Mouse (Mus musculus) CD4-positive, CD25-positive, alpha-beta regulatory T cell, adult 4 months (primary cell): ENCODE data around the gene Gigyf1. TPM values are rescaled to one million over a fixed set of nuclear protein-coding genes. Genes with fewer than 3 reads are reported as not detected.

Experiments
- polyA plus RNA-seq, 2 experiments: library from polyadenylated mRNA; unstranded; fragments of 100-300 nt; shearing (Covaris generic); gene quantifications; one replicate each; pipeline ENCODE4 v1.2.1; 2017

Gigyf1 gene
- polyA plus RNA-seq, 2 experiments from 2014 or later: 35.6 to 36.1 TPM

Other genes starting within 250 kb of the Gigyf1 start
- gene Ache, start 231.0 kb upstream of the Gigyf1 start, polyA plus RNA-seq: under 1 TPM in 1 of 2 experiments, not detected in 1; 0.16 TPM
- gene Ufsp1, start 223.9 kb upstream of the Gigyf1 start, polyA plus RNA-seq: 1 to 10 TPM in 1 of 2 experiments, under 1 TPM in 1; 0.65 to 1.3 TPM
- 10 to 100 TPM; 60.2 to 63.7 TPM for gene Srrt, start 210.9 kb upstream of the Gigyf1 start, polyA plus RNA-seq
- gene Trip6, start 204.1 kb upstream of the Gigyf1 start, polyA plus RNA-seq: 1 to 10 TPM; 1.0 to 1.7 TPM
- 10 to 100 TPM in 1 of 2 experiments, 1 to 10 TPM in 1; 9.2 to 16.7 TPM for gene Slc12a9, start 185.0 kb upstream of the Gigyf1 start, polyA plus RNA-seq
- gene Ephb4, start 168.4 kb upstream of the Gigyf1 start, polyA plus RNA-seq: not detected
- under 1 TPM; 0.27 to 0.39 TPM for gene Zan, start 41.5 kb upstream of the Gigyf1 start, polyA plus RNA-seq
- 10 to 100 TPM; 44.2 to 57.4 TPM for gene Pop7, start 16.0 kb upstream of the Gigyf1 start, polyA plus RNA-seq
- not detected for gene Epo, start 14.7 kb downstream of the Gigyf1 start, polyA plus RNA-seq
- 10 to 100 TPM; 36.8 to 66.7 TPM for gene Gnb2, start 15.0 kb downstream of the Gigyf1 start, polyA plus RNA-seq
- gene Actl6b, start 35.0 kb downstream of the Gigyf1 start, polyA plus RNA-seq: not detected
- gene Tfr2, start 51.3 kb downstream of the Gigyf1 start, polyA plus RNA-seq: 1 to 10 TPM in 1 of 2 experiments, not detected in 1; 1.6 TPM
- gene Mospd3, start 82.5 kb downstream of the Gigyf1 start, polyA plus RNA-seq: 10 to 100 TPM; 27.3 to 28.8 TPM
- 1 to 10 TPM in 1 of 2 experiments, not detected in 1; 1.4 TPM for gene Pcolce, start 95.2 kb downstream of the Gigyf1 start, polyA plus RNA-seq
- gene Fbxo24, start 110.5 kb downstream of the Gigyf1 start, polyA plus RNA-seq: under 1 TPM; 0.46 to 0.49 TPM
- gene Lrch4, start 110.6 kb downstream of the Gigyf1 start, polyA plus RNA-seq: 10 to 100 TPM; 46.5 to 81.2 TPM
- gene Gm20605, start 110.6 kb downstream of the Gigyf1 start, polyA plus RNA-seq: 10 to 100 TPM; 11.5 to 15.5 TPM
- gene Sap25, start 122.8 kb downstream of the Gigyf1 start, polyA plus RNA-seq: 10 to 100 TPM; 43.0 to 46.6 TPM
- gene Irs3, start 127.2 kb downstream of the Gigyf1 start, polyA plus RNA-seq: not detected
- 10 to 100 TPM; 14.3 to 15.7 TPM for gene Agfg2, start 166.2 kb downstream of the Gigyf1 start, polyA plus RNA-seq
- gene Nyap1, start 223.1 kb downstream of the Gigyf1 start, polyA plus RNA-seq: under 1 TPM in 1 of 2 experiments, not detected in 1; 0.11 TPM
- 10 to 100 TPM; 49.6 to 62.4 TPM for gene Tsc22d4, start 227.2 kb downstream of the Gigyf1 start, polyA plus RNA-seq